Mouse (Mus musculus) MEL (cell line): ENCODE data around the gene Tmem132d. TPM values are rescaled to one million over a fixed set of nuclear protein-coding genes. Genes with fewer than 3 reads are reported as not detected.
A peak's percentile ranks its signal among the peaks of the same experiment; 100 is the strongest.

ENCODE experiments used
- DNase-seq: peaks from one replicate; pipeline ENCODE4 v3.0.0; 2011; ENCODE audit warnings: low read depth, low spot score
- H3K27ac ChIP-seq: 2 replicates; pipeline ENCODE4 v1.5.1; 2012; ENCODE audit warnings: low read depth, mild to moderate bottlenecking, control low read depth, low read length, moderate library complexity; ENCODE audit not compliant: control insufficient read depth
- H3K27me3 ChIP-seq, 2 experiments: fragments of 150-350 bp in 1 of 2; sonication (generic) in 1 of 2; 2 replicates each; pipeline ENCODE4 v1.6.1; 2012; ENCODE audit warnings: low read length in 2 of 2, mild to moderate bottlenecking in 2 of 2, improper control_type of control experiment in 1 of 2, moderate library complexity in 1 of 2; ENCODE audit not compliant: insufficient read depth in 2 of 2, control insufficient read depth in 1 of 2
- H3K36me3 ChIP-seq, 2 experiments: 2 replicates each; pipeline ENCODE4 v1.6.1; 2012 to 2014; ENCODE audit warnings: low read length in 2 of 2, improper control_type of control experiment in 1 of 2, inconsistent platforms in 1 of 2, mild to moderate bottlenecking in 1 of 2; ENCODE audit not compliant: insufficient read depth in 2 of 2, control insufficient read depth in 1 of 2
- H3K4me1 ChIP-seq, 2 experiments: fragments of 150-350 bp in 1 of 2; sonication (generic) in 1 of 2; 2 replicates each; pipeline ENCODE4 v1.6.1; 2012; ENCODE audit warnings: low read length in 2 of 2, improper control_type of control experiment in 1 of 2, mild to moderate bottlenecking in 1 of 2; ENCODE audit not compliant: insufficient read depth in 2 of 2, control insufficient read depth in 1 of 2
- H3K4me3 ChIP-seq, 2 experiments: fragments of 150-350 bp in 1 of 2; sonication (generic) in 1 of 2; 2 replicates each; pipeline ENCODE4 v1.5.1; 2012; ENCODE audit warnings: low read depth in 2 of 2, low read length in 2 of 2, mild to moderate bottlenecking in 2 of 2, moderate library complexity in 2 of 2, control low read depth in 1 of 2, improper control_type of control experiment in 1 of 2; ENCODE audit not compliant: control insufficient read depth in 1 of 2, insufficient read depth in 1 of 2
- H3K79me2 ChIP-seq: 2 replicates; pipeline ENCODE4 v1.6.1; 2012; ENCODE audit warnings: mild to moderate bottlenecking, low read length, moderate library complexity; ENCODE audit not compliant: control insufficient read depth, poor library complexity, insufficient read depth
- H3K9ac ChIP-seq: 2 replicates; pipeline ENCODE4 v1.6.1; 2012; ENCODE audit warnings: low read depth, mild to moderate bottlenecking, control low read depth, low read length, moderate library complexity; ENCODE audit not compliant: control insufficient read depth, poor library complexity, severe bottlenecking
- H3K9me3 ChIP-seq: fragments of 150-350 bp; sonication (generic); replicated peaks from 2 replicates; pipeline ENCODE4 v1.6.1; 2012; ENCODE audit warnings: mild to moderate bottlenecking, low read length, improper control_type of control experiment, moderate library complexity; ENCODE audit not compliant: insufficient read depth
- CHD1 ChIP-seq: IDR thresholded peaks from 2 replicates; pipeline ENCODE4 v1.6.1; 2012; ENCODE audit warnings: low read depth, mild to moderate bottlenecking, inconsistent platforms, low read length, improper control_type of control experiment
- CTCF ChIP-seq, 3 experiments: IDR thresholded peaks in 2 of 3; conservative IDR thresholded peaks in 1 of 3; 2 replicates each; pipeline ENCODE4 v1.5.1; 2011 to 2012; ENCODE audit warnings: low read length in 3 of 3, low read depth in 2 of 3, mild to moderate bottlenecking in 2 of 3, improper control_type of control experiment in 1 of 3, inconsistent platforms in 1 of 3, mixed read lengths in 1 of 3, moderate library complexity in 1 of 3; ENCODE audit not compliant: control insufficient read depth in 1 of 3, insufficient read depth in 1 of 3, poor library complexity in 1 of 3, severe bottlenecking in 1 of 3
- GABPA ChIP-seq: IDR thresholded peaks from 2 replicates; pipeline ENCODE4 v1.6.1; 2012; ENCODE audit warnings: low read depth, mild to moderate bottlenecking, inconsistent platforms, low read length, improper control_type of control experiment, moderate library complexity
- GATA1 ChIP-seq: IDR thresholded peaks from 2 replicates; pipeline ENCODE4 v1.6.1; 2011; ENCODE audit warnings: low read depth, low read length, improper control_type of control experiment
- HCFC1 ChIP-seq: IDR thresholded peaks from 2 replicates; pipeline ENCODE4 v1.6.1; 2012; ENCODE audit warnings: low read depth, mild to moderate bottlenecking, inconsistent platforms, low read length, improper control_type of control experiment, moderate library complexity
- JUND ChIP-seq: IDR thresholded peaks from 2 replicates; pipeline ENCODE4 v1.6.1; 2011; ENCODE audit warnings: low read depth, mild to moderate bottlenecking, improper control_type of control experiment, low read length
- KAT2A ChIP-seq: conservative IDR thresholded peaks from 2 replicates; pipeline ENCODE4 v1.6.1; 2012; ENCODE audit warnings: low read depth, low read length, improper control_type of control experiment, inconsistent platforms
- MAX ChIP-seq: IDR thresholded peaks from 2 replicates; pipeline ENCODE4 v1.6.1; 2011; ENCODE audit warnings: low read length, improper control_type of control experiment
- MAZ ChIP-seq: IDR thresholded peaks from 2 replicates; pipeline ENCODE4 v1.6.1; 2012; ENCODE audit warnings: low read depth, mild to moderate bottlenecking, inconsistent platforms, low read length, improper control_type of control experiment
- MXI1 ChIP-seq: IDR thresholded peaks from 2 replicates; pipeline ENCODE4 v1.6.1; 2011; ENCODE audit warnings: mild to moderate bottlenecking, low read depth, low read length, improper control_type of control experiment
- NRF1 ChIP-seq: IDR thresholded peaks from 2 replicates; pipeline ENCODE4 v1.6.1; 2014; ENCODE audit warnings: low read depth, mild to moderate bottlenecking, inconsistent platforms, low read length, improper control_type of control experiment, moderate library complexity; ENCODE audit not compliant: poor library complexity, insufficient read depth, severe bottlenecking
- RAD21 ChIP-seq: IDR thresholded peaks from 2 replicates; pipeline ENCODE4 v1.6.1; 2011; ENCODE audit warnings: mild to moderate bottlenecking, low read depth, low read length, improper control_type of control experiment
- TAL1 ChIP-seq: IDR thresholded peaks from 2 replicates; pipeline ENCODE4 v1.6.1; 2012; ENCODE audit warnings: mild to moderate bottlenecking, inconsistent platforms, low read length, moderate library complexity, mixed read lengths
- TBP ChIP-seq: IDR thresholded peaks from 2 replicates; pipeline ENCODE4 v1.8.0; 2011; ENCODE audit warnings: low read depth, low read length, improper control_type of control experiment
- TCF12 ChIP-seq: IDR thresholded peaks from 2 replicates; pipeline ENCODE4 v1.6.1; 2014; ENCODE audit warnings: low read depth, mild to moderate bottlenecking, inconsistent platforms, low read length, improper control_type of control experiment, moderate library complexity
- ZMIZ1 ChIP-seq: IDR thresholded peaks from 2 replicates; pipeline ENCODE4 v1.6.1; 2012; ENCODE audit warnings: low read depth, mild to moderate bottlenecking, inconsistent platforms, low read length, improper control_type of control experiment, moderate library complexity
- polyA plus RNA-seq, 2 experiments: library from polyadenylated mRNA; stranded (reverse) in 1 of 2; unstranded in 1 of 2; fragments of >175 nt in 1 of 2; fragments of >200 nt in 1 of 2; gene quantifications; 2 replicates each; pipeline versions ENCODE4 v1.2.1 to v1.2.4; 2012; ENCODE audit warnings: low replicate concordance in 2 of 2, low read depth in 1 of 2; ENCODE audit not compliant: insufficient read length in 2 of 2, insufficient read depth in 1 of 2, missing spikeins in 1 of 2
- total RNA-seq: library from RNA; depleted of rRNA; stranded (reverse); fragments of 300-350 nt; gene quantifications from 2 replicates; pipeline ENCODE4 v1.2.3, GENCODE M21; 2012

The Tmem132d gene
- total and polyA plus RNA-seq, 3 experiments, result not detected

GRCm38 (mm10) chr5:128439828-128440227 lies 7.0 kb upstream of the Tmem132d start:
- TF ChIP-seq CTCF (IDR thresholded peaks at IDR 0.05 in 2 of 3, conservative IDR thresholded peaks at IDR 0.05 in 1 of 3; ENCODE audit: control insufficient read depth in 1 of 3, insufficient read depth in 1 of 3, low read depth in 2 of 3, low read length in 3 of 3, poor library complexity in 1 of 3, severe bottlenecking in 1 of 3) (peak; percentile 23 to 56 (median 25); a peak in 5 of 6 replicates), RAD21 (peak; percentile 34), MXI1 (no peak)
- TF ChIP-seq, all 39 proteins: peak for 2
- no peak for DNase-seq
- no peak overlapping the region for H3K9ac ChIP-seq

GRCm38 (mm10) chr5:128438078-128438477 lies 5.2 kb upstream of the Tmem132d start:
- no peak for DNase-seq
- Histone ChIP-seq H3K9ac (no peak overlapping the region), H3K27me3 (no peaks in the 10 kb centered on the region), H3K4me1 (no peaks in the 10 kb centered on the region), H3K36me3 (no peaks in the 10 kb centered on the region), H3K79me2 (no peaks in the 10 kb centered on the region), H3K27ac (no peak overlapping the region), H3K4me3 (no peak overlapping the region), H3K9me3 (no peaks in the 10 kb centered on the region)
- TF ChIP-seq TAL1 (no peak), CHD1 (no peak), TBP (no peak), MAZ (no peak), KAT2A (no peak), ZMIZ1 (no peak)

More at GRCm38 (mm10) chr5:128439828-128440227, 7.0 kb upstream of the Tmem132d start:
- no peaks in the 10 kb centered on the region for H3K4me1 ChIP-seq
- H3K4me3 ChIP-seq, result no peak overlapping the region
- no peaks in the 10 kb centered on the region for H3K27me3 ChIP-seq
- H3K79me2 ChIP-seq, result no peaks in the 10 kb centered on the region
- no peak overlapping the region for H3K27ac ChIP-seq
- H3K9me3 ChIP-seq, result no peaks in the 10 kb centered on the region
- H3K36me3 ChIP-seq, result no peaks in the 10 kb centered on the region

GRCm38 (mm10) chr5:128436909-128437308 lies 4.0 kb upstream of the Tmem132d start:
- Histone ChIP-seq H3K4me3 (no peak overlapping the region), H3K9me3 (no peaks in the 10 kb centered on the region), H3K79me2 (no peaks in the 10 kb centered on the region), H3K36me3 (no peaks in the 10 kb centered on the region), H3K27me3 (no peaks in the 10 kb centered on the region), H3K4me1 (no peaks in the 10 kb centered on the region), H3K9ac (no peak overlapping the region), H3K27ac (no peak overlapping the region)
- TF ChIP-seq GATA1 (no peak), TCF12 (no peak), MAX (no peak), RAD21 (no peak), HCFC1 (no peak), JUND (no peak), GABPA (no peak), NRF1 (no peak)
- DNase-seq, result no peak
